Mouse (Mus musculus) neutrophil, adult 5-6 weeks (primary cell): ENCODE measurements around the gene Stard8. TPM values are rescaled to one million over a fixed set of nuclear protein-coding genes. Genes with fewer than 3 reads are reported as not detected.
A peak's percentile ranks its signal among the peaks of the same experiment; 100 is the strongest.

ENCODE experiments used
- ATAC-seq: fragments of 151-379, 151-347 bp; 2 replicates; pipeline ENCODE4 v1.8.0; 2017; ENCODE audit warnings: mild to moderate bottlenecking, moderate TSS enrichment; ENCODE audit not compliant: insufficient number of reproducible peaks, poor library complexity, low FRiP score, severe bottlenecking; ENCODE audit errors: extremely low read depth
- total RNA-seq: library from RNA; stranded (forward); fragments of 200-1000 nt; gene quantifications from 2 replicates; pipeline ENCODE4 v1.2.3, GENCODE M21; 2017

Stard8 gene
- total RNA-seq, 1 experiment from 2014 or later, result 5.8 TPM

DNA sequence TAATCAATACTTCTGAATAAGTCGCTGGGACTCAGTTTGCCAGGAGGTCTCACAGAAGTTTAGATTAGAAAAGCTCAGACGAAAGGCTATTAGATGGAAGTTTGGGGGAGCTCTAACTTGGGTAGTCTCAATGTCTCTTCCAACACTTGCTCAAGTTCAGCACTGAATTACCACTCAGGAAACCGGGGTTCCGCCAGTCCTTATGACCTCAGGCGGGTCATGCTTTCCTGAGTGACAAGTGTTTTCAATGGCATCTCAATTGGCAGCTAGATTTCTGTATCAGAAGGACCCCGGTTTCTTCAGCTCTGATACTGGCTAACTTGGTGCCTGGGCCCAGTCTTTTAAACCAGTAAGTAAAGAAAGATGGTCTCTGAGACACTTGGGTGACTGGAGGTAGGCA is 40.2 kb downstream of the Stard8 start:
- no peak for ATAC-seq

DNA sequence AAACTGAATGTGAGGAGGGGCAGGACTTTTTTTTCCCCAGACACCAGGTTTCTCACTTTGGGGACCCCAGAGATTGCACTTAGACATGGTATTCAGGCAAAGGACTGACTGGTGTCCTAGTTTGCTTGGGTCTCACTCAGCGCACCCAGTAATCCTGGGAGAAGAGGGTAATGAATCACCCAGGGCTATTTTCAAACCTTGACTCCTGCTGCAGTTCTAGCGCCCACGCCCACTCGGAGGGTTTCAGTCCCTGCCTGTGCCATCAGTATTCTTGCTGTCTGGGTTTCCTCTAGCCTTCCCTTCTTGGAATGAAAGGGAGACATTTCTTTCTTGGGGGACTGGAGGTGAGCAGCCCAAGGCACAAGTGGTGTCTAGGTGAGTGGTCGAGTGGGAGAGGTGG is 40.7 kb downstream of the Stard8 start:
- no peak for ATAC-seq

DNA sequence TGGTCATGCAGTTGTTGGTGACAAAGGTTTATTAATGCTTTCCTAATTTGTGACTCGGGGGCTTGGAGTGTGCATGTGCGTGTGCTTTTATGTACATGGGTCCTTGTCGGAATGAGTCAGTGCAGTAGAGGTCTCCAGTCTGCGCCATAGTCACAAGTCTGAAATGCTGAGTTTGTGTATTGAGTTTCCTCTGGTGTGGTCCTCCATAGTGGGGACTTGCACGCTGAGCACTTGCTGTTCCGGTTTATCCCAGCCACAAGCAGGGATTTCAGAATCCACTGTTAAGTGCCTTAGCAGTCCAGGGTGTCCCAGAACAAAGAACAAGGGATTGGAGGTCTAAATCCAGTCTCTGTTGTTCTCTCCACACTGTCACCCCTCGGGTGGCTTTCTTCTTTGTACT is 42.3 kb downstream of the Stard8 start:
- no peak for ATAC-seq

DNA sequence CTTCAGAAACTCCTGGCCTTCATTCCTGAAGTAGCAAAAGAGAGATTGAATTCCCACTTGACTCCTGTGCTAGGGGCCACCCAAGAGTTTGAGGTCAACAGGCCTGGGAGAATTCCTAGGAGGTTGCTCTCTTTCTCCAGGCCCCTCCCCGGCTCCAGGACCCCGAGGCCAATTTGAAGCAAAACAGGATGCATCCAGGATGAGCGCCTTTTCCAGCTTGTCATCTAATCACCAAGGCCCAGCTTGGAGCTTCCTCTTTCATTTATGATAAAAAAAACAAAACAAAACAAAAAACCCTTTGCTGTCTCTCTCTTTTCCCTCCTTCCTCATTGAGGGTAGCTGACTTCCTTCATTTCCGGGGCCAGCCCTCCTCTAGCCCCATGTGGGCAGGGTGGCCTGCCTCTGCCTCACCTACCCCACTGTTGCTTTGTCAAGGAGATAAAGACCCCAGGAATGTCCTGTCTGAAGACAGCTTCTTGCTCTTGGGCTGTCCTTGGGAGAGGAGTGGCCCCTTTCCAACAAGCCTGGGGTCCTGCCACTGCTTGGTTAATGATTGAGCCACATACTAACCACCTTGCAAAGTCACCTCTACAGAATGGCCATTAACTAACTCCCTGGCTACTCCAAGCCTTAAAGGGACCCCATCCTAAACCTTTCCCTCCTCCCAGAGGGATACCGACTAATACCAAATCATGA is 43.5 kb downstream of the Stard8 start:
- no peak for ATAC-seq

DNA sequence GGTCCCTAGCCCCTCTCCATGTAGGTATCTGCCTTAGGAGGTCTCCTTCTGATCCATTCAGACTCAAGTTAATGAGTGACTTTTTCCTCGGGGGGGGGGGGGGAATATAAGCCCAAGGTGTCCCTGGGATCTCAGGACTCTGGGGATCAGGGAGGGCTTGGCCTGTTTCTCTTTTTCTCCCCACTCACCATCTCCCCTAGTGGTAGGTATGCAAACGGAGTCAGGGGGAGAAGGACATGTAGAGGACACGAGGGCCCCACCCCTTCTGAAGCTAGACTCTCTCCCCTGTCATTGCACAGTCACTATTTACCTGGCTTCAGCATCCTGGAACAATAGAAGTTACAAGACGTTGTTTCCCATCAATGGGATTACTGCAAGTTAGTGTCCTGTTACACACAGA is 45.1 kb downstream of the Stard8 start:
- no peak for ATAC-seq

DNA sequence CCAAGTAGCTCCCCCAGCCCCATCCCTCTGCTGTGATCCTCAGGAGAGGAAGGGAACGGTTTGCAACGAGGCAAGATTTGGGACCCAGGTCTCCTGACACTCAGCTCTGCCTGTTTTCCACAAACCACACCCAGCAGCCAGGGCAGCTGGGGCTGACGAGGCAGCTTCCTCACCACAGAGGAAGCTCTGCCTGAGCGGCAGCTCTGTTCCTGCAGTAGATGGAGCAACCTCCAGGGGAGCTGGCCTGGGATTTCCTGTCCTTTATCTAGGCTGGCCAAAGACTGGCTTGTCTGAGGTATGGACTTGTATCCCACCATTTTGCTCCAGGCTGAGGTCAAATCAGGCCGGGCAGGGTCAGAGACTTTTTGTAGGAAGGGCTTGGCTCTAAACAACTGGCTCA is 46.2 kb downstream of the Stard8 start:
- ATAC-seq, result peak; percentile 60

- no peak for ATAC-seq
Observed at GRCm38 (mm10) chrX:99050736-99051481, 47.9 kb downstream of the Stard8 start.

DNA sequence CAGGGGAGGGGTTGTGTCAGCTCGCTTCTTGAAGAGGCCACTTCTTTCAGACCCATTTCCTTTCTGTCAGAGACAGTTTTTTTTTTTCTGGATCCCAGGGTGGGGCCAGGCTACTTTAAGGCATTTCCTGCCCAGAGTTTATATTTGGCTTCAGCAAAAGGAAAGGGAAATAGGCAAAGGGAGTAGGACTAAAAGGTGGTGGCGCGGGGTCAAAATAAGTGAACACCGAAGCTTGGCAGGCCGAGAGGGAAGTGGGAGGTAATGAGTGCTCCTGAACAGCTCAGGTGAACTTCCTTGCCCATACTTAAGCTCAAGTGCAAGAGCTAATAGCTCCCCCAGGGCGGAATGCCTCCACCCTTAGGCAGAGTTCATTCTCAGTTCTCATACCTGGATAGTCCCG is 49.2 kb downstream of the Stard8 start:
- no peak for ATAC-seq

DNA sequence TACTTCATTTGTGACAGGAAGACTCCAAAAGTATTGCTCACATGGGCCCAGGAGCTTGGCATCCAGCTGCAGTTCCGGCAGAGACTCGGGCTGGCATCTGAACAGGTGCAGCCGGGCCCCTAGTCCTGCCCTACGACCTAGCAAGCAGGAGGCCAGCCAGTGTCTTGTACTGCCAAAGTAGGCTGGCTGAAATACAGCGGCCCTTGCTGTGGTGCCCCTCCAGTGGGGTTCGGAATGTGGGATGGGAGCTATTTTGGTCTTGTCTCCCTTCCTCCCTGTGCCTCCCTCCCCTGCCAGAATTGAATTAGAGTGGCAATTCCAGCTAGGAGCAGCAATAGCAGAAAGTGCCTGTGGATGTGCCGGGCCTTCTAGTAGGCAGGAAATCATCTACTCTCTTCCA is 51.5 kb downstream of the Stard8 start:
- no peak for ATAC-seq

GRCm38 (mm10) chrX:99057772-99058440 is 54.9 kb downstream of the Stard8 start:
- no peak for ATAC-seq

GRCm38 (mm10) chrX:99059119-99059518 is 56.1 kb downstream of the Stard8 start:
- no peak for ATAC-seq

GRCm38 (mm10) chrX:99065582-99065981 is 62.5 kb downstream of the Stard8 start:
- ATAC-seq, result no peak

- ATAC-seq, result no peak
Observed at GRCm38 (mm10) chrX:99066550-99066949, 63.5 kb downstream of the Stard8 start.

- no peak for ATAC-seq
Observed at GRCm38 (mm10) chrX:99067232-99067631, 64.2 kb downstream of the Stard8 start.

GRCm38 (mm10) chrX:99067671-99068151 is 64.7 kb downstream of the Stard8 start:
- ATAC-seq, result no peak

GRCm38 (mm10) chrX:99071188-99071587 is 68.1 kb downstream of the Stard8 start:
- no peak for ATAC-seq

DNA sequence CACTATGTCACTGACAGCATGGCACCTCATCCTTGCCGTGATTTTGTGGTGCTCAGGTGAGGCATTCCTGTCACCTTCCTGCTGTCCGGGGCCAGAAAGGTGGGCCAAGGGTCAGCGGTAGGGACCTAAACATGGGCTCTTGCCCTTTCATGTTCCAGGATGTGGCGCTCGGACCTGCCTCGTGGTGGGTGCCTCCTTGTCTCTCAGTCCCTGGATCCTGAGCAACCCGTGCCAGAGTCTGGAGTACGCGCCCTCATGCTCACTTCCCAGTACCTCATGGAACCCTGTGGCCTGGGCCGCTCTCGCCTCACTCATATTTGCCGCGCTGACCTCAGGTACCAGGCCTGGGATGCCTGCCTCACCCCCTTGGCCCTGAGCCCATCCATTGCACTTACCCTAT is 69.5 kb downstream of the Stard8 start:
- ATAC-seq, result no peak

DNA sequence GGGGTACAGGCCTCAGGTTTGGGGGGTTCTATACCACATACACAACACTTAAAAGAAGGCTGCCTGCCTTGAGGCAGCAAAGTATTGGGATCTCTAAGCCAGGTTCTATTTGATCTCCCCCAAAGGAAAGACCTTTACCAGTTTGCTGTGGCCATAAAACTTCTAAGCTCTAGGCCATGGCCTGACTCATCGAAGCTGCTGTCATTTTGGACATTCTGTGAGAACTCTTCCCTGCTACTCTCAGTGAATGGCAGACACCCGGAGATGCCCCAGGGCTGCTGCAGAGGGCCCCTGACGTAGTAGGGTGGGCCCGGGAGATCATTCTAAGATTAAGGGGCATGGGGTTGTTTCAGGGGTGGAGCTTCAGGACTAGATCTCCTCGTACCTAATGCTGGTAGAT is 72.1 kb downstream of the Stard8 start:
- ATAC-seq, result no peak

- ATAC-seq, result no peak
Observed at GRCm38 (mm10) chrX:99076460-99076859, 73.4 kb downstream of the Stard8 start.

DNA sequence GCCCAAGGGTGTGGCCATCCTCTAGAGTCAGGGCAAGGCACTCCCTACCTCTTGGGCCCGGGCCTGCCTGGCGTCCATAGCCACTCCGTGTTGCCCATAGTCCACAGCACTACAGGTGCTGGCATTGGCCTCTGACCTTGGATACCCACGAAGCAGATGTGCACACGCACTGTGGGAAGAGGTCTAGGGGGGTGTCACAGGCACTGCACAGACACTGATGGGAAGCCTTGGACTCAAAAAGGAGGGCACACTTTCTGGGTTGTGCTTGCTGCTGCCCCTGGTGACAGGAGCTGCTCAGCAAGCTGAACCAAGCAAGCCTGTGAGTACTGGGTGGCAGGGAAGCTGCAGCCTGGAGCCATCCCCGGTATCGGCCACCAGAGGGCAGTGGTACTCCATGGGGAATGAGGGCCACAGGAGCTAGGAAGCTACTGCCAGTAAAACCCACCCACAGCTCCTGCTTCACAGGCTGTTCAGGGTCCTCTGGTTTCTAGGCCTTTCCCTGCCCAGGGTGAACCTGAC is 75.4 kb downstream of the Stard8 start:
- ATAC-seq, result peak; percentile 76
